Mouse (Mus musculus) testis, adult 2 months (tissue): ENCODE data around the gene Slc22a20. TPM values are rescaled to one million over a fixed set of nuclear protein-coding genes. Genes with fewer than 3 reads are reported as not detected.
A peak's percentile ranks its signal among the peaks of the same experiment; 100 is the strongest.

Experiments
- H3K27ac ChIP-seq: fragments of 200-500 bp; 2 replicates; pipeline ENCODE4 v1.5.1; 2012; ENCODE audit warnings: low read depth, low read length; ENCODE audit not compliant: control insufficient read depth, insufficient read depth
- H3K27me3 ChIP-seq: fragments of 200-500 bp; 2 replicates; pipeline ENCODE4 v1.6.1; 2012; ENCODE audit warnings: mild to moderate bottlenecking, low read length, moderate library complexity; ENCODE audit not compliant: control insufficient read depth, insufficient read depth
- H3K36me3 ChIP-seq: fragments of 200-500 bp; 2 replicates; pipeline ENCODE4 v1.6.1; 2012; ENCODE audit warnings: mild to moderate bottlenecking, low read length; ENCODE audit not compliant: control insufficient read depth, insufficient read depth
- H3K4me1 ChIP-seq: fragments of 200-500 bp; 2 replicates; pipeline ENCODE4 v1.6.1; 2012; ENCODE audit warnings: low read length; ENCODE audit not compliant: control insufficient read depth, insufficient read depth
- H3K4me3 ChIP-seq: fragments of 200-500 bp; 2 replicates; pipeline ENCODE4 v1.5.1; 2012; ENCODE audit warnings: low read depth, mild to moderate bottlenecking, low read length, moderate library complexity, mixed read lengths; ENCODE audit not compliant: control insufficient read depth
- CTCF ChIP-seq: fragments of 200-500 bp; IDR thresholded peaks from 2 replicates; pipeline ENCODE4 v1.5.1; 2012; ENCODE audit warnings: low read depth, mild to moderate bottlenecking, inconsistent platforms, low read length, moderate library complexity; ENCODE audit not compliant: control insufficient read depth, insufficient read depth, insufficient replicate concordance
- POLR2A ChIP-seq: fragments of 200-500 bp; IDR thresholded peaks from 2 replicates; pipeline ENCODE4 v1.6.1; 2012; ENCODE audit warnings: low read depth, mild to moderate bottlenecking, inconsistent platforms, low read length, moderate library complexity; ENCODE audit not compliant: control insufficient read depth
- polyA plus RNA-seq: library from polyadenylated mRNA; depleted of rRNA; stranded (reverse); fragments of >200 nt; gene quantifications from 2 replicates; pipeline ENCODE4 v1.2.3, GENCODE M21; 2012

Slc22a20 gene
- polyA plus RNA-seq, 1 experiment, result 0.06 TPM

DNA sequence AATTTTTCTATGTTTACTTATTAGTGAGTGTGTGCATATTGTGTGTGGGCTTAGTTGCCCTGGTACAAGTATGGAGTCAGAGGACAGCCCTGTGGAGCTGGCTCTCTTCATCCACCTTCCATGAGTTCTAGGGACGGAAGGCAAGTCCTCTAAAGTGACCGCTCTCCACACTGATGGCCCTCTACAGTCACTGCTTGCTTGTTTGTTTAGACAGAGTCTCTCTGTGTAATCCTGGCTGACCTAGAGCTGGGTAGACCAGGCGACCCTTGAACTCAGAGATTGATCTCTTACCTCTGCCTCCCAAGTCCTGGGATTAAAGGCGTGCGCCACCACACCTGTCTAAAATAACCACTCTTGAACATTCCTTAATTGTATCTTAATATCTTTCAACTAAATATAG lies 28.6 kb downstream of the Slc22a20 start:
- H3K4me3 ChIP-seq, result no peak overlapping the region
- H3K27ac ChIP-seq, result no peak overlapping the region
- H3K4me1 ChIP-seq, result no peaks in the 10 kb centered on the region
- H3K36me3 ChIP-seq, result peaks cover 13% of the 10 kb centered on the region
- no peaks in the 10 kb centered on the region for H3K27me3 ChIP-seq
- TF ChIP-seq CTCF (no peak), POLR2A (no peak)

DNA sequence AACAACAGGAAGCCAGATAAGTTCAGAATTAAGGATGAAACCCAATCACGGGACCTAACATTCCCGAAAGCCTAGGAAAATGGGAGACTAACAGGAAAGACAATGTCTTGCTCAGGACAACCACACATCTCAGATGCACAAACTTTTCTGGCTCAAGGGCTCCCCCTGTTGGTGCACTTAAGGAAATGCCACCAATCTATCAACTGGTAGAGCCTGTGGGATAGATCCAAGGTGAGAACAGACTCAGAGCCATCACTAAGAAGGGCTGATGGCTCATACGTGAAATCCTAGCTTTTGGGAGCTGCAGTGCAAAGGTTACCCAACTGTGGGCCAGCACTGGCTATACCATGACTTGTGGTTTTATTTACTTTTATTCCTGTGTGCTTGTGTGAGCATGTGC lies 29.3 kb downstream of the Slc22a20 start:
- peaks cover 12% of the 10 kb centered on the region for H3K36me3 ChIP-seq

DNA sequence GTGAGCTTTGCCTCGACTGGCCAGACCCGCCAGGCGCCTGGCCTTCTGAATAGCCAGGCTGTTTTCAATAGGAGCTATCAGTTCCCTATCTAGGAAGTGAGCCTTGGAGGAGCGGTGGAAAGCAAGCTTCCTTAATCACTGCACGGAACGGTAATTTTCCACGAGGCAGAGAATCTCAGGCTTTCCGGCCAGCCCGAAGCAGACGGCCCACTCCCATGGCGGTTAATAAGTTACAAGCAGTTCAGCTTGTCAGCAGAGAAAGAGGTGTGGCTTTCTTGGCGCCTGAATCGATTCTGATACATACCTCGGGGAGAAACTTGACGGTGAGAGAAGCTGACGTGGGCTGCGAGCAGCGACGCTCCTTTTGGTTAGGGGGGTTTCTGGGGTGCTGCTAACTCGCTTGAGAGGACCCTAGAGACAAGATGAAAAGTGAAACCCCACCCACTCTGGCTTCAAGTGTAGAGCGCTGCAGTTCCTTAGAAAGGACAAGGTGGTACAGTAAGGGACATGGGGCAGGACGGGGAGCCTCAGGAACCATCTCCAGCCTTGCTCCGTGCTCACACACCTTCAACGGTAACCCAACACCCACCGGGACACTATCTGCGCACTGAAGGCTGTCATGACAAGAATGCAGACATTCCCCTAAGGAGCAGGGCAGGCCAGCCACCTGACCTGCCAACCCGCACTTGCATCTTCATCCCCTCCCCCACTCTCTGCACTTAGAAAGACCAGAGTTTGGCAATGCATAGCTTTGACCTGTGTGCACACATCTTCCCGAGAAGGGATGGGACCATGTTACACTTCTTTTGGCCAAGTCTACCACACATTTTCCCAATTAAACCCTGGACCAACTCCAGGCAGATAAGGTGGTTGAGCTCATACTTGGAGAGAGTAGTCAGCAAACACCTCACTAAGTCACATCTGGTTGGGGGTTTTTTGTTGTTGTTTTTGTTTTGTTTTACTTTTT lies 30.0 kb downstream of the Slc22a20 start:
- Histone ChIP-seq H3K36me3 (peaks cover 8% of the 10 kb centered on the region), H3K27me3 (no peaks in the 10 kb centered on the region), H3K4me3 (no peak overlapping the region), H3K27ac (no peak overlapping the region), H3K4me1 (no peaks in the 10 kb centered on the region)
- TF ChIP-seq CTCF, result no peak

More for the DNA sequence above, 29.3 kb downstream of the Slc22a20 start:
- peak; percentile 30; the same call in 1 of the 2 replicates for TF ChIP-seq CTCF
- TF ChIP-seq POLR2A, result no peak
- Histone ChIP-seq H3K27ac (no peak overlapping the region), H3K4me3 (no peak overlapping the region), H3K27me3 (no peaks in the 10 kb centered on the region), H3K4me1 (no peaks in the 10 kb centered on the region)

DNA sequence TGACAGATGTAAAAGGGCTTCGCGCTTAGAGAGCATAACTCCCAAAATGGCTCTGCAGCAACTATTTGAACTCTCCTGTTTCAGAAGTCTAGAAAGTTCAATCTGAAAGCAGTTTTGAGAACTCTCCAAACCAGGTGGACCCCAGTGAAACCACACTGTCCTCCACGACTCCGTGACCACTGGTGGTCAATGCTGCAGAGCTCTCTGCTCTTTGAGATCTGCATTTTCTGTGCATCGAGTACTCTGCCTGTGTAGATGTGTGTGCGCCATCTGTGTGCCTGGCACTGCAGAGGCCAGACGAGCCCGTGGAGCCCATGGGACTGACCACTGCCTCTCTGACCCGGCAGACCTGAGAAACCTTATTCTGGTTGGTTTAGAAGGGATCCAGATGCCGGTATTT lies 31.0 kb downstream of the Slc22a20 start:
- TF ChIP-seq POLR2A, result no peak
- no peak for TF ChIP-seq CTCF
- H3K4me3 ChIP-seq, result no peak overlapping the region
- H3K36me3 ChIP-seq, result peaks cover 9% of the 10 kb centered on the region
- no peaks in the 10 kb centered on the region for H3K4me1 ChIP-seq
- H3K27ac ChIP-seq, result no peak overlapping the region
- H3K27me3 ChIP-seq, result no peaks in the 10 kb centered on the region

DNA sequence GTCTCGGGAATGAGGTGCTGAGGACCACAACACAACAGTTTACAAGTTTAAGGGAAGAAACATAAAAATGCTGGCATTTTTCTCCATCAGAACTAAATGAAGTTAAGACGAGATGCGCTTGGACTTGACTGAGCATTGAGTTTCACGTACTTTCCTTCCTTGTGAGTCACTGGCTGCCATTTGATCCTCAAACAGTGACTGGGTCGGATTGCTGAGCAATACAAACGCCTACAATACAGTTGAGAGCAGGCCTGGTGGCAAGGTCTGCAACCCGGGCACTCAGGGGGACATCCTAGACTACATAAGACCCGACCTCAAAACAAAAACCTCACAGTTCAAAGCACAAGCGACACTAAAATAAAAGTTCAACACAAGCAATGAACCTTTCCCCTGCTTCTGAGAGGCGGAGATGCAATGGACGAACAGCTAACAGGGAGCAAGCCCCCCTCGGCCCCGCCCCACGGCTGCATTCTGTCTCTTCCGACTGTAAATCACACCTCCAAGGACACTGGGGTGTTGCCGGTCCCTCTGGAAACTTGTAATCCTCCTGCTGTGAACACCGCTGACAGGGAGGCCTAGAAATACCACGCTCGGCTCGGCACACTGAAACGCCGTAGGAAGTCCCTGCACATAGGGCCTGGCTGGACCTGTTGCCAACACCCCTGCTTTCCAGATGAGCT lies 31.8 kb downstream of the Slc22a20 start:
- no peaks in the 10 kb centered on the region for H3K4me1 ChIP-seq
- H3K27me3 ChIP-seq, result no peaks in the 10 kb centered on the region
- no peak overlapping the region for H3K27ac ChIP-seq
- TF ChIP-seq POLR2A, result no peak
- TF ChIP-seq CTCF, result no peak
- peaks cover 9% of the 10 kb centered on the region for H3K36me3 ChIP-seq
- H3K4me3 ChIP-seq, result no peak overlapping the region

DNA sequence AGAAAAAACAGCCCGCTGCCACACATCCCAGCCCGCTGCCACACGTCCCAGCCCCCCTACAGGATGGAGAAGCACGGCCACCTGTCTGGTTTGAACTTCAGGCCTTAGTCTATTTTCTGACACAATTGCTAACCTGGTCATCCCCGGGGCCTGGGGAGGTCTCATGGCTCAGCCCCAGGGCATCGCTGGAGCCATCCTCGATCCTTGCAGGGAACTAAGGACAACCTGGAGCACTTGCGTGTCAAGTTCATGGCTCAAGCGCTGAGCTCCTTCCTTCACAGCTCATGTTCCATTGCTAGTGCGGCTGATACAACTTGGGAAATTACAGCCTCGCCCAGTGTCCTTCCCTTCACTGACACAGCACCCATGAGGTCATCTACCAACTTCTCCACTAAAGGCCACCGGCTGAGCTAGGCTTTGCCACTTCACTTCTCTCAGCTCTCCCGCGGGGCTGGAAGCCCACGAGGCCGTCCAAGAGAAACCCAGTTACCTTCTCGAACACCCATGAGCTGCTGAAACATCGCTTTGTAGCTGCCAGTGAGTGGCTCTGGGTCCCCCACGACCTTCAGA lies 32.7 kb downstream of the Slc22a20 start:
- Histone ChIP-seq H3K27me3 (no peaks in the 10 kb centered on the region), H3K27ac (no peak overlapping the region), H3K4me3 (no peak overlapping the region), H3K4me1 (no peaks in the 10 kb centered on the region), H3K36me3 (peaks cover 9% of the 10 kb centered on the region)
- TF ChIP-seq CTCF (no peak), POLR2A (no peak)

DNA sequence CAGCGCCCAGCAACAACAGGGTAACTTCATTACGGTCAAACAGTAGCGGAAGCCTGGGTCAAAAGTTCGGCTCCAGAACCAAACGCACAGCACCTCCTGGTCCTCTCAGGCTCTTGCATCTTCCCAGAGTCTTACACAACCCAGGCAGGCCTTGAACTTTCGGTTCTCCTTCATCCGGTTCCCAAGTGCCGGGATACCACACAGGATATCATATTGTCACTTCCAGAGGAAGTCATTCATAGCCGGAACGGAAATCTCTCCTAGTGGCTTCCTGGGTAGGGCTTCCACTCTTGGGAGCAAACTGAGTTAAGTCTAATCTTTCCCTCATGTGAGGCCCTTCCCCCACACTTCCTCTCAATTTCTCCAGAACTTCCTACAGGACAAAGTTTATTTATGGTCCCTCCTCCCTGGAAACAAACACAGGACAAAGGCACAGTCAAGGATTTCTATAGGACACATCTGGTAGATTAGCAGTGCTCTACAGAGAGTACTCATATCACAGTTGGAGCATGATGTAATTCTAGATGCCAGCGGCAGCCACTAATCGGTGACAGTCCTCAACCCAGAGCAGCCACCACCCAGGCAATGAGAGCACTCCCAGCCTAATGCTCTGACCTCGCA lies 33.8 kb downstream of the Slc22a20 start:
- Histone ChIP-seq H3K36me3 (peaks cover 9% of the 10 kb centered on the region), H3K27ac (no peak overlapping the region), H3K4me1 (no peaks in the 10 kb centered on the region), H3K27me3 (no peaks in the 10 kb centered on the region), H3K4me3 (no peak overlapping the region)
- TF ChIP-seq POLR2A (no peak), CTCF (no peak)
